Mouse (Mus musculus): ENCODE measurements around the gene Aip. TPM values are rescaled to one million over a fixed set of nuclear protein-coding genes. Genes with fewer than 3 reads are reported as not detected.
A peak's percentile ranks its signal among the peaks of the same experiment; 100 is the strongest.
"Not testable (repeated sequence)": the region's sequence is repeated elsewhere in the genome, so short reads cannot be mapped to it uniquely, and the experiment has no call there.

Aip gene
- total RNA-seq, 1 experiment from 2014 or later, result 81.3 TPM

DNA sequence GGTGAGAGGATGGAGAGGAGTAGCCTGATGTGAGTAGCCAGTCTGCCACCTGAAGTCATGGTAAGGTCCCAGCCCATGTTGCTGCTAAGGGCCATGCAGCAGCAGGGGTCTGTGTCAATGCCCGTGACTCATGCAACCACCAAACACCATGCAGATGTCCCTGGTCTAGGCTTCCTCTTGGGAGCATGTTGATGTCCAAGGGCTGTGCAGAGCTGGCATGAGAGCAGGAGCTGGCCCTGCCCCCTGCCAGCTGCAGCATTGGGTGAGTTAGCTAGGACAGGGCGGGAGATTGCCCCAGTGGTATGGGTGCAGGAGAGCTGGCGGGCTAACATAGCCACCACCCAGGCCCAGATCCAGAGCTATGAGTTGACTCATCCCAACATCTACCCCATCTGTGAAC lies 35.2 kb downstream of the Aip start:
- DNase-seq, result no peak

DNA sequence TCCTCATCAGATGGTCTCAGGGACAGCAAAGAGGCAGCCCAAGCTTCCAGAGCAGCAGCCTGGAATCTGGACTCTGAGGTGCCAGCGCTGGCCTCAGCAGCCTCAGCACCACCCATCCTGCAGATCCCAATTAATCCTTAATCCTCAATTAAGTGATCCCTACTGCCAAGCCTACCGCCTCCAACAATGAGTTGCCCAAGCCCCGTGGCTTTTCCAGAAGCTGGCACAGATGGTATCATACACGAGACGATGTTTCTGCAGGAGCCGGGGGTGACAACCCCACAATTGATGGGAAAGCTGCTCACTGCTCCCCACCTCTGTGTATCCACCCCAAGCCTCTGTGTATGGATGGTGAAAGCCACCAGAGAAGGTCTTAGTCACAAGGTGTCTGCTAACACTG lies 36.5 kb downstream of the Aip start:
- no peak for DNase-seq

DNA sequence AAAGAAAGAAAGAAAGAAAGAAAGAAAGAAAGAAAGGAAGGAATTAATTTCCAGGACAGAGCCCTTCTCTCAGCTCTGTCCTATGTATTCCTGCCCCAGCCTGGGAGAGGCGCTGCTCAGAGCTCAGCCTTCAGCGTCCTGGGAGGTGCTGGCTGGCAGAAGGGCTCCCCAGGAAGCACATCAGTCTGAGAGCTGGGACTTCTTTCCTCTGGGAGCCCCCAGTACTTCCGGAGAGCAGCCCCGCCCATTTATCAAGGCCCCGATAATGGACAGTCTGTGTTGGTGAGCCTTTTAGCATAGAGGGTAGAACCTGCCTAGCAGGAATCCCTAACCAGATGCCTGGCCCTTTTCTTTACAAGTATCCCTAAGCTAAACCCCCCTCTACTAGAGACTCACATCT lies 37.5 kb downstream of the Aip start:
- peak; percentile 4 for DNase-seq

DNA sequence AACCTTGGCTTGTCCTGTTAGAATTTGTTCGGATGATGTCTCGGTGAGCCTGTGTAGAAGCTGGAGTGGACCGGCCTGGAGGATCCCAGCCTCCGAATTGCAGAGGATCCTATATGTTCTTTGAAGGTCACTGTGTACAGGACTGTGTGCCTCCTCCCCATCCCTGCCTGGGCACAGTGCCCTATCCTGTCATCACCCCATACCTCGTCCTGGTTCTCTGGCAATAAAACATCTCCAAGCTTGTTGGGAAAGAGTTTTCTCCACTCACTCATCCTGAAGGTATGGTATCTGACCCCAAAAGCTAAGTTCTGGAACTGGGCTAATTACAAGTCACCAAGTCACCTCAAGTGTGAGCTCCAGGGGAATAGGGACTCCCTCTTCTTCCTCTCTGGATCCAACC lies 38.6 kb downstream of the Aip start:
- peak; percentile 5 for DNase-seq

DNA sequence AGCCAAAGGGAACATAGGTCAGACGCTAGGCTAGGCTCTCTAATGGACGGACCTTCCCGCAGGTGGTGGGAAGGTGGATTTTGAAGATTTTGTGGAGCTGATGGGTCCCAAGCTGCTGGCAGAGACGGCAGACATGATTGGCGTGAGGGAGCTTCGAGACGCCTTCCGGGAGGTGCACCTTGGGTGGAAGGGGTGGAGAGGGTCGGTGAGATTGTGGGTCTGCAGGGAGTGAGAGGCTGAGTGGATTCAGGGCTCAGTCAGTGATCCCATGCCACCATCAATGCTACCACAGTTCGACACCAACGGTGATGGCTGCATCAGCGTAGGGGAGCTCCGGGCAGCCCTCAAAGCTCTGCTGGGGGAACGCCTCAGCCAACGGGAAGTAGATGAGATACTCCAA lies 39.5 kb downstream of the Aip start:
- peak; percentile 2 for DNase-seq

DNA sequence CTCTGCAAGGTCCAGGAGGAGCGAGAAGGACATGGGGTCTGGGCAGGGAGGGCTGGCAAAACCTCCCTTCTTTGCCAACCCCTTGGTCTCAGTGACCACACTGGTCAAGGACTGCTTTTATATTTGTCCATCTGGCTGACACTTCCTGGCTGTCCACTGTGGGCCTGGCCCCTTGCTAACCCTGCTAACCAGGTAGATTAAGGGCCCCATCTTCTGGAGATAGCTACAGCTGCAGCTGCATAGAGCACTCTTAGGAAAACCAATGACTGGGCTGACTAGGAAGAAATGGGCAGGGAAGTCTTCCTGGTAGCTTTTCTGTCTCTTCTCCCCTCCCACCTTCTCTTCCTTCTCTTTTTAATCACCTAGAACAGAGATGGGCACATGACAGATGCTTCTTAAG lies 40.7 kb downstream of the Aip start:
- peak; percentile 56 for DNase-seq

DNA sequence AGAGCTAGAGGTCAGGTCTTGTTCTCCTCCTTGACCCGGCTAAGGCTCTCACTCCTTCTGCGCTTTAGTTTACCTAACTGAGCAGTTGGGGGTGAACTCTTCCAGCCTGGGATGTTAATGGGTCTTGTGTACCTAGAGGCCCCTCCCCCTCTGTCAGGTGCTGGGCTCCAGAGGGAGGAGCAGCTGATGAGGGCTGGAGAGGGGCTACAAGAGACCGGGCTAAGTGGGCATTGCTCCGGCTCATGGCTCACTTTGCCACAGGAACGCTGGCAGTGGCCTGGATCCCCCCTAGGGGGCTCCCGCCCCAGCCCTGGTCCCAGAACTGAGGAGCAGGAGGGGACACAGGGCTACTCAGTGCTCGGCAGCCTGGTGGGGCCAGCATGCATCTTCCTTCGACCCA lies 41.8 kb downstream of the Aip start:
- DNase-seq, result no peak

DNA sequence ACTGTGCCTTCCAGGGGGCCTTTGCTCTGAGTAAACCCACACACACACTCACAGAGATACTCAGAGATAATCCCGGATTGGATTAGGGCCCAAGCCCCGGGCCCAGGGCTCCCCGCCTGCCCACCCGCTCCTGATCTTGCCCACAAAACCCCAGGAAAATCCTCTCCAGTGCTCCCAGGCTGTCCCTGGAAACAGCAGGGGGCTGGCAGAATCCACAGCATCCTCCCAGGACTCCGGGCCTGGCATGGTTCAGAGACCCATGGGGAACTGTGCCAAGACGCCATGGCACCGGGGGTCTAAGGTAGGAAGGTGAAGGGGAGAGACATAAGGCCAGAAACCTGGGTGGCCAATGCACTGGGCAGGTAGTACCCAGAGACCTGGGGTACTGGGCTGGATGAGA lies 42.3 kb downstream of the Aip start:
- DNase-seq, result peak; percentile 2

DNA sequence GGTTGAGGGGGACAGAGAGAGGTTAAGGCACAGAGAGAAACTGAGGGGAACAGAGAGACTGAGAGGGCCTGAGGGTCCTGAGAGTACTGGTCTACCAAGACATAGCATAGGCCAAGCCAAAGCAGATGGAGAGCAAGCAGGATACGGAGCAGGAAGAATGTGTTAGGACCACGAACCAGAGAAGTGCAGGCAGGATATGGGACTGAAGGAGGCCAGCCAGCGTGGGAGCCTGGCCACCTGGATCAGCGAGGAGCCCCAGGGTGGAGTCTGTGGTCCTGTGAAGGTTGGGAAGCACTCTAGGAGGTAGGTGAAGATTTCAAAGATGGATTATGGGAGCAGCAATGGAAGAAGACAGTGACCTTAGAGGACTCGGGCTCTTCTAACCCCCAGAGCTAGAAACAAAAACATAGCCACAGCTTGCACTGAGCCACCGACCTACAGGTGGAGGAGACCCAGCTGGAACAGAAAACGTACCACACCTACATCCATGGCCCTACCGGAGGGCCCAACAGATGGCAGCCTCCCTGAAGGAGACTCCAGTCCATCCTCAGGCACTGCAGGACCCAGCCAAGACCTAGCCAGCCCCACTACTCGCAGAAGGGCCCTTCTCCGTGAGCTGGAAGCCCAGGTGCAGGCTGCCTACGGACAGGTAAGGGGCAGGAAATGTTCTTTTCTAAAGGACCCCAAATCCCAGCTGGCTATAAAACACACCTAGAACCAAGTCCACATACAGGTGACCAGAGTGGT lies 43.3 kb downstream of the Aip start:
- DNase-seq, result peak; percentile 1

DNA sequence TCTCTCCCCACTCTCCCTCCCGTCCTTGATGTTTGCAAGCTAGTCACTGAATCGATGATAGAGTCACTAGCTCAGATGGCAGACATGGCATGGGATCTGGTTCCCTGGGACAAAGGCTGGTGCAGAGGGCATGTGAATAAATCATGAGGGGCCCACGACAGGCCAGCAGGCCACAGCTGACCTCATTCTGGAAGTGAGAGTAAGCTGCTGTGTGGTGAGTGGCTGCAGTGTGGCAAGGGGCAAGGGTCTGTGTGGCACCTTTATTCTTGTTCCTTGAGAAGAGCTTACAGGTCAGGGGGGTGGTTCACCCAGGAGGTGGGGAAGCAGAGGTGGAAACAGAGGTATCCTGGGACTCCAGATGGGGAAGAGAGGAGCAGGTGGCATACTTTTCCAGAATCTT lies 44.3 kb downstream of the Aip start, which contains the start of gene Cabp2:
Cabp2 (plus strand) TSS at position 185 of the 400 bp plus-strand sequence.
- peak; percentile 5 for DNase-seq

DNA sequence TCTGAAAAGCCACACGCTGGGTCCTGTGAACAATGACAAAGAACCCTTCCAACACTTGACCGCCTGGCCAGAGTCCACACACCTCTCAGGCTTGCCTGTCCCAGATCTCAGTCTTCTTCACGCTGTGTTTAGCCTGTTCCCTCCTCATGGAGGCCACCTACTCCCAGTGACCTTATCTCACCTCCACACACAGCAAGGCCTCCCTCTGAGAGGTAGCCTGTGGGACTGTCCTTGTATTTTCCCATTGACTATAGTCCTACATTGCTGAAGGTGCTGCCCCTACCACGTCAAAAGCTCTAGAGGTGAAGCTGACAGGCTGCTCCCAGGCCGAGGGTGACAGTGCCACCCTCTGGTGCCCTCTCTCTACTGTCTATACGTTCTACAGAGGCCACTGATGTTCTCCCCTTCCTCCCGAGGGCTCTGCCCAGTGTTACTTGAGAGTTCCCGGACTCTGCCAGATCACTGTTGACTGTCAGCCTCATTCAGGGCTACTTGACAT lies 45.1 kb downstream of the Aip start:
- peak; percentile 7 for DNase-seq

DNA sequence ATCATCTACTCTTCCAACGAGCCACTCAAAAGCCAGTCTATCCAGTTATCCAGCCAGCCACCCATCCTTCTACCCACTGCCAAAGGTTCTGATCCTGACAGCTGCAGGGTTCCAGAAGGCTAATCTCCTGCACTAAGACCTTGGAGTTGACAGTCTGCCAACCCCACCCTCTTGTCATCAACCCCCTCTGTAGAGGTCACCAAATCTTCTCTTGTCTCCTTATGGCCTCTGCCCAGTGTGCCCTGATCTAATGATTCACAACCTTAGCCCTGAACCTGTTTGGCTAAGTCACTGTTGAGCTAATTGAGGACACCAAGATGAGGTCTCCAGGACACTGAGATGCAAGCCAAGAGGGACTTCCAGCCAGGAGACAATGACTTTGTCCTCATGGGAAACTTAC lies 46.1 kb downstream of the Aip start:
- DNase-seq, result peak; percentile 10

DNA sequence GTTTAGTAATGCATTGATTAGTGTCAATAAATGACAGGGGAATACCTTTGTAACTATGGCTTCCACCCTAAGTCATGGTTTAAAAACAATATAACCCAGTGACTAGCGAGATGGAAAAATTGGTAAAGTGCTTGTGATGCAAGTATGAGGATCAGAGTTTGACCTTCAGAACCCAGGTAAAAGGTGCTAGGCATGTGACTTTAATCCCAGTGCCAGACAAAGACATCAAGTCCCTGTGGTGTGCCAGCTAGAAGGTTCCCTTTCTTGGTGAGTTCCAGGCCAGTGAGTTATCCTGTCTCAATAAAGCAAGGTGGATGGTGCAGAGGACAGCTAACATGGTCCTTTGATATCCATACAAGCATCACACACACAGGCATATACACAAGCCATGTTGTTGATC lies 50.1 kb downstream of the Aip start:
- DNase-seq, result no peak

DNA sequence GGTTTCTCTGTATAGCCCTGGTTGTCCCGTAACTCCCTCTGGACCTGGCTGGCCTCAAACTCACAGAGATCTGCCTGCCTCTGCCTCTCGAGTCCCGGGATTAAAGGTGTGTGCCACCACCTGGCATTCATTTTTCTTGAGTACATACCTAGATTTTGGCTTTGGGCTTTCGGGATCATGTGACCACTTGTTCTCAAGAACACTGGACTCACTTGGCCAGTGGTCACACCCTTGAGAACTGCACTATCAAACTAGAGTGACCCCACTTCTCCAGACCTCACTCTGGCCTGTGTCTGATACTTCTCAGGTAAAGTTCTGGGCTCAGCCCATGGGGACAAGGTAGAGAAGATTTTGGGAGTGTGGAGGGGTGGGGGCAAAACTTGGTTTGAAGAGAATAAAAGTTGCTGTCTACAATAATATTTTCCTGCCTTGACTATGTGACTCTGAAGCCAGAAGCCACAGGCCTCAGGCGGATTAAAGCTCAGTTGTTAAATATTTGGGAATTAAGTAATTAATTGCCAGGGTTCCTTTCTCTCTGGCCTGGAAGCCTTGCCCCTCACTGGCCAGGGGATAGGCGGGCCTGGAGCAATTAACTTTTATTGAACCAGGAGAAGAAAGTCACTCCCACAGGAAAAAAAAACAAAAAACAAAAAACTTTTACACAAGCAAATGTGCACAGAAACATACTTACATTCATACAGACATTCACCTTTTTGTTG lies 52.8 kb downstream of the Aip start:
- peak; percentile 0 for DNase-seq

DNA sequence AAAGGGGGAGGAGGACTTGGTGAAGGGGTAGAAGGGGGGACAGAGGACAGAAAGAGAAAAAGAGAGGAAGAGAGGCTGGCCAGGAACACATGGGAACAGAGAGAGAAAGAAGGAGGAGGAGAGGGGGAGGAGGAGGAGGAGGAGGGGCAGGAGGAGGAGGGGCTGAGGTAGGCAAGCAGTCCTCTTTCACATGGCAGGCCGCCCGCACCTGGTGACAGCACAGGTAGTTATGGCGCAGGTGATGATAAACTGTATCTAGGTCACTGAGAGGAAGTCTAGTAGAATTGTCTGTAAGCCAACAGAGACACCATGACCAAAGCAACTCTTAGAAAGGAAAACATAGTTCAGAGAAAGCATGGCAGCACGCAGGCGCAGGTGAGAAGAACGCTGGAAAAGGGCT lies 54.3 kb downstream of the Aip start:
- DNase-seq, result peak; percentile 0

DNA sequence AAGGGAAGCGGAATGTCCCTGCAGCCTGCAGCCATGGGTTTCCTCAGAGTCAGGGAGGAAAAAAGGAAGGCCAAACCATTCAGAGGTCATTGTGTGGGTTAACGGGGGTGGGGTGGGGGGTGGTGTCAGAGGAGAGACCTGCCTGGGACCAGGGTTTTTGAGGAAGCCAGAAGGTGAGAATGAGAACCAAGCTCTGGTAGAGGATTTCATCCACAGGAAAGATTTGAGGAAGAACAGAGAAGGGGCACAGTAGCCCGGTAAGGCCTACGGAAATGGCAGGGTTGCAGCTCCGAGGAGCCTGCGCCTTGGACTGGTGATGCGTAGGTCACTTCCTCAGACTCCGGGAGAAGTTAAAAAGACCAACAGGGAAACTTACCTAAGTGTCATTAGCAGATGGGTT lies 54.9 kb downstream of the Aip start:
- no peak for DNase-seq

DNA sequence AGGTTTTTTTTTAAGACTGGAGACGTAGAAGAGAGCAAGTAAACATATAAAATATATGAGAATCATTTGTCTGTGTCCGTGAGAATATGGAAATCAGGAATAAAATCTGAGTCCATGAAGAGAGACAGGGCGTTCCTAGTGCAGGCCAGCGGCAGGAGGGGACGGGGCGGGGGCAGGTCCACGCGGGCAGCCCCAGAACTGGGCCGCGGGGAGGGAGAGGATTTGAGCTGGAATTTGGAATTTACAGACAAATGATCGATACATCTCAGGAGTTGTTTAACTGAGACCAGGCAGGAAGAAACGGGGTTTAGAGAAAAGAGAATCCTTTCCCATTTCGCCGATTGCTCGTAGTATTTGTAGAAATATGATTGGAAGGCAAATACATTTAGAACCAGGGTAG lies 55.3 kb downstream of the Aip start:
- peak; percentile 4 for DNase-seq

DNA sequence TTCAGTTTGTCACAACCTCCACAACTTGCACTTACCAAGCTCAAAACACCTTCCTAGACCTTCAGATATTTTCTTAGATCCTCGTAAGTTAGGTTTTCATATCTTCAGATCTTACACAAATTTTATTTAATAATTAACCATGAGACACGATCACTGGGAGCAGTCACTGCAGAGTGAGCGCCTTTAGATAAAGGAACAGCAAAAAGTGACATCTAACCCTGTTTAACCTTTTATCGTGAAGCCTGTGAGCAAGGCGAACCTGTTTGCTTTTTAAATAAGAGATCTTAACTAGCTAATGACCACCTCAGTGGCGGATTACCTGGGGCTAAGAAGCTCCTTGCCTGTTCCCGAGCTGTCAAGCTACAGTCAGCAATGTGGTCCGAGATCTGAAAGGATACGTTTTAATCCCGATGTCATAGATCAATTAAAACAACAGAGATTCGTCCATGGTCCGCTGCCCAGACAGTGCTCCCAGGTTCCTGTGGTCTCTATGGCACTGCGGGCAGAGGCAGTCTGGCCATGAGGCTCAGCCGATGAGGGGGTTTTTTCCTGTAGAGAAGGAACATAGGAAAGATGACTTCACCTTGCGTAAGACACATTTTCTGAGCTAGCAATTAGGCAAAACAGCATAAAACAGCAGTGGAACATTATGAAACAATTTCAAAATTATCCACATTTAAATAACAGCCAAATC lies 56.8 kb downstream of the Aip start:
- no peak for DNase-seq

DNA sequence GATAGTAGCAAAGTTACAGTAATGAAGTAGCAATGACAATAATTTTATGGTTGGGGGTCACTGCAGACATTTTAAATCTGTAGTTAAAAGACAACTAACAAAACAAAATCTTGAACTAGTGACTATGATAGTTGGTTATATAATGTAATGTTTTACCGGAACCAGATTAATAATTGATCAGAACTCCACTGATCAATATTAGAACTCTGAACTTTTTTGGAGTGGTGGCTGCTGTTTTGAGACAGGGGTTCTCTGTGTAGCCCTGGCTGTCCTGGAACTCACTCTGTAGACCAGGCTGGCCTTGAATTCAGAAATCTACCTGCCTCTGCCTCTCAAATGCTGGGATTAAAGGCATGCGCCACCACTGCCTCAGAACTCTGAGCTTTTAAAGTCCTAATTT lies 57.4 kb downstream of the Aip start:
- not testable (repeated sequence) for DNase-seq

DNA sequence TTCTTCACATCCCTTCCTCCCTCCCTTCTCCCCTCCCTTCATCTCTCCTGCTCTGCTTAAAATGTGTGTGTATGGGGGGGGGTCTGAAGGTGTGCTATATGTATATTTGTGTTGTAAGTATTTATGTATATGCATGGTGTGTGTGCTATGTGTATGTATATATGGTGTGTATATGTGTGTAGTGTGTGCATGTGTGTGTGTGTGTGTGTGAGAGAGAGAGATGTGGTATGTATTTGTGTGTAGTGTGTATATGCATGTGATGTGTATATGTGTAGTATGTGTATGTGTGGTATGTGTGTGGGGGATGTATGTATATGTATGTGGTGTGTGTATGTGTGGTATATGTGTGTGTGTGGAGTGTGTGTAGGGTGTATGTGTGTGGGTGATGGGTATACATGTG lies 58.8 kb downstream of the Aip start:
- DNase-seq, result no peak

DNA sequence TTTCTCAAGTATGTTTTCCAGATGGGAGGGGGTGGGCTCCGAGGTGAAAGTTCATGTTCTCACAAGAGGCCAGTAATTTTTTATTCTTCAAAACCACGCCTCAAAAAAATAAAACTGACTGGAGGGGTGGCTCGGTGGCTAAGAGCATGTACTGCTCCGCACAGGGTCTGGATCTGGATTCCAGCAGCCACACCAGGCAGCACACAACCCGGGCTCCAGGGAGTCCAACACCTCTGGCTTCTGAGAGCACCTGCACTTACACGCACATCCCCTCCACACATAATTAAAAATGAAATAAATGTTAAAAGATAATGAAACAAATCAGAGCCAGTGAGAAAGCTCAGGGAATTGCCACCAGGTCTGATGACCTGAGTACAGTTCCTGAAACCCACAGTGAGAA lies 59.4 kb downstream of the Aip start:
- DNase-seq, result peak; percentile 5

DNA sequence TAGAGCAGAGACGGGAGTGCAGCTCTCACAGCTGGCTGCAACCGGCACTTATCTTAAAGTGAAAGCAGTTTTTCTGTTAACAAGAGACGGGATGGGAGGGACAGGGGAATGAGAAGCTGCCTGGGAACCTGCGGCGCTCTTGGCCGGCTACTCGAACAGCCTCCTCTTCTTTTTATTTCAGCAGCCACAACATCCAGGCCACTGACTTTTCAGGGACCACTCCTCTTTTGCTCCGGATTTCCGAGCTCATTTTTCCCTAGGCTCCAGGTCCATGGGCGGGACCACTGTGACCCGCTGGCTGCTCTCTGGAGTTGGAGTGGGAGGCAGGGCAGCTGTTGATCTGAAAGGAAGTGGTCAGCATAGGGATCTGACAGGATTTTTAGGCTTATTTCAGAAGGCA lies 61.2 kb downstream of the Aip start:
- not testable (repeated sequence) for DNase-seq

Measured in adrenal gland, postnatal 14 days (tissue).